Mouse (Mus musculus) T-helper 17 cell (primary cell): Measurements from ENCODE around the gene Myl9.

Experiments used
- in situ Hi-C, 2 experiments: fragments of 300-600 bp; cut with MboI, MseI; formaldehyde crosslinking; loops; 1 replicate in 1 of 2; 2 replicates in 1 of 2; pipeline ENCODE4 v1.15.1; 2025; ENCODE audit warnings: high pct_unique_total_duplicates in 2 of 2

Gene Myl9

GRCm38 (mm10) chr2:156774738-156775454, at the start of gene Myl9:
Gene Myl9, plus strand, starts transcription at chr2:156775420.
- in situ Hi-C loops: no loop called here

- in situ Hi-C loops: loop anchor here (10.0 kb wide), 2 partner anchors 1042 to 1528 kb away; partner anchors contain the start of gene Bpi (in 1 of the 2)
Measured at GRCm38 (mm10) chr2:156726344-156726743, 48.9 kb upstream of the Myl9 start.

- in situ Hi-C loops: loop anchor here (10.0 kb wide), 2 partner anchors 1042 to 1528 kb away; partner anchors contain the start of gene Bpi (in 1 of the 2)
Measured at GRCm38 (mm10) chr2:156726878-156727277, 48.3 kb upstream of the Myl9 start.

GRCm38 (mm10) chr2:156729537-156730469, 45.4 kb upstream of the Myl9 start:
- in situ Hi-C loops: loop anchor here (10.0 kb wide), 2 partner anchors 1045 to 1525 kb away; partner anchors contain the start of gene Bpi (in 1 of the 2)

- in situ Hi-C loops: no loop called here
Measured at GRCm38 (mm10) chr2:156730501-156730921, 44.7 kb upstream of the Myl9 start.

- in situ Hi-C loops: no loop called here
Measured at GRCm38 (mm10) chr2:156731592-156731991, 43.6 kb upstream of the Myl9 start.

- in situ Hi-C loops: no loop called here
Measured at GRCm38 (mm10) chr2:156732109-156732508, 43.1 kb upstream of the Myl9 start.

GRCm38 (mm10) chr2:156735761-156736335, 39.4 kb upstream of the Myl9 start:
- in situ Hi-C loops: no loop called here

GRCm38 (mm10) chr2:156736846-156737245, 38.4 kb upstream of the Myl9 start:
- in situ Hi-C loops: no loop called here

GRCm38 (mm10) chr2:156737976-156738375, 37.2 kb upstream of the Myl9 start:
- in situ Hi-C loops: no loop called here

GRCm38 (mm10) chr2:156741265-156741664, 34.0 kb upstream of the Myl9 start:
- in situ Hi-C loops: no loop called here

GRCm38 (mm10) chr2:156741998-156742397, 33.2 kb upstream of the Myl9 start:
- in situ Hi-C loops: no loop called here

- in situ Hi-C loops: no loop called here
Measured at GRCm38 (mm10) chr2:156743248-156743647, 32.0 kb upstream of the Myl9 start.

GRCm38 (mm10) chr2:156744414-156744813, 30.8 kb upstream of the Myl9 start:
- in situ Hi-C loops: no loop called here

- in situ Hi-C loops: no loop called here
Measured at GRCm38 (mm10) chr2:156747315-156747714, 27.9 kb upstream of the Myl9 start.

- in situ Hi-C loops: no loop called here
Measured at GRCm38 (mm10) chr2:156749687-156750086, 25.5 kb upstream of the Myl9 start.

- in situ Hi-C loops: no loop called here
Measured at GRCm38 (mm10) chr2:156756937-156757336, 18.3 kb upstream of the Myl9 start.

- in situ Hi-C loops: no loop called here
Measured at GRCm38 (mm10) chr2:156760843-156761505, 14.2 kb upstream of the Myl9 start.

- in situ Hi-C loops: no loop called here
Measured at GRCm38 (mm10) chr2:156761521-156762278, 13.5 kb upstream of the Myl9 start.

- in situ Hi-C loops: no loop called here
Measured at GRCm38 (mm10) chr2:156762499-156762898, 12.7 kb upstream of the Myl9 start.

GRCm38 (mm10) chr2:156763101-156763500, 12.1 kb upstream of the Myl9 start:
- in situ Hi-C loops: no loop called here
